Mouse (Mus musculus): ENCODE results near the gene Gsx1.

Gene Gsx1

DNA sequence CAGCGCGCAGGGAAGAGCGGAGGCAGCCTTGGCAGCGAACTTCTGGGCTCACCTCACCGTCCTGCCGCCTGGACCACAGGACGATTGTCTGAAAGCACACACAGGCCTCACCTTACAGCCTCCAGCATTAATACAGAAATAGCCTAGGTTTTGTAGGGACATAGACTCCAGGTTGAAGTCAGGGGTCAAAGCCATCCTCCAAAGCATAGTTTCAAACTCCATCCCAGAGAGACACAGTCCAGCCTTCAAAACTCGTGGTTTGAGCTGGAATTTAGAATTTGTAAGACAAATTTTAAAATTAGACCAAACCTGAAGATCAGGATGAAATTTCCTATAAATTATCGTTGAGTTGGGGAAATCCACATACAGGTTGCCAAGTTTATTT, 4.1 kb downstream of the Gsx1 start:
- DNase-seq (ENCODE audit: low read depth in 2 of 2, low spot score in 2 of 2), result no peak

- no peak for DNase-seq (ENCODE audit: low read depth in 2 of 2, low spot score in 2 of 2)
These were observed 16.4 kb downstream of the Gsx1 start for GRCm38 (mm10) chr5:147204905-147205304.

DNA sequence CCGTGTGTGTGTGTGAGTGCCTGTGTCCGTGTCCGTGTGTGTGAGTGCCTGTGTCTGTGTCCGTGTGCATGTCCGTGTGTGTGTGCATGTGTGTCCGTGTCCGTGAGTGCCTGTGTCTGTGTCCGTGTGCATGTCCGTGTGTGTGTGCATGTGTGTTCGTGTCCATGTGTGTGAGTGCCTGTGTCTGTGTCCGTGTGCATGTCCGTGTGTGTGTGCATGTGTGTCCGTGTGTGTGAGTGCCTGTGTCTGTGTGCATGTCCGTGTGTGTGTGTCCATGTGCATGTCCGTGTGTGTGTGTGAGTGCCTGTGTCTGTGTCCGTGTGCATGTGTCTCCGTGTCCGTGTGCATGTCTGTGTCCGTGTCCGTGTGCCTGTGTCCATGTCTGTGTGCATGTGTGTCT, 19.4 kb downstream of the Gsx1 start:
- DNase-seq (ENCODE audit: low read depth in 2 of 2, low spot score in 2 of 2), result no peak

GRCm38 (mm10) chr5:147208471-147208870, 20.0 kb downstream of the Gsx1 start:
- DNase-seq (ENCODE audit: low read depth in 2 of 2, low spot score in 2 of 2), result no peak

- DNase-seq (ENCODE audit: low read depth in 2 of 2, low spot score in 2 of 2), result peak; percentile 71
These were observed 39.0 kb downstream of the Gsx1 start for GRCm38 (mm10) chr5:147227354-147228112.

DNA sequence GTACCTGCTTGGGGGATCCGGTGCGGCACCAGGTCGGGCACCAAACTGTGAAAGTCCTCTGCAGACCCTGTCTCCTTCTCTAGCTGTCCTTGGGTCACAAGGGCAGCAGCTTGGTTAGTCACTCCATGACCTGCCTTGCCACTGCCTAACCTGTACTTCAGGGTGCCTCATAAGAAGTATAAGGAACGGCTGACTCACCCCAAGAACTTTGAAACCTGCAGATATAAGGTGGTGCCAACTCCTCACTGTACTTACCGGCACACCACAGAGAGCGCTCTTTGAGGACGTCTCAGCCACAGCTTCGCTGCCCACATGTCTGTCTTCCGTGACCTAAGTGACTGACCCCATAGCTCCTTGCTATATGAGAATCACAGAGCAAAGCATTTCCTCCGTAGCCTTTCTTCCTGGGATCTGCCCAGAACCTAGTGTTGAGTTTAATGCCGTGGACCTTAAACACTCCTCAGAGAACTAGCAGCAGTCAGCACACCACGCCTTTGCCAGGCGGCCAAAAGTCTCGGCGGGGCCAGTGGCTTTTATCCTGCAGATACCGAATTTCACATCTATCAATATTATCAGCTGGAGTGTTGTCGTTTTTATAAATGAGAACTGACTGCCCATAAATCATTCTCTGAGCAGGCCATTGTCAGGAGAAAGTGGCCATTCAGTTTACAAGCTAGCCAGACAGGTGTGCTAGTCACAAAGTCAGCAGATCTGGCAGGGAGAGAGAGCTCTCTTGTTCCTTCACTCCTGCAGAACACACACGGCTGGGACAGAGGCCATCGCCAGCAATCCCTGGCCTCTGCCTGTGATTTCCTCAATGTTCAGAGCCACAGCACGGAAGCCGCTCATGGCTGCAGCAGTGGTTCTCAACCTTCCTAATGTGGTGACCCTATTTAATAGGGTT, 47.2 kb downstream of the Gsx1 start:
- no peak for DNase-seq (ENCODE audit: low read depth in 2 of 2, low spot score in 2 of 2)
